Mouse (Mus musculus): ENCODE results near the gene Vmn1r227. TPM values are rescaled to one million over a fixed set of nuclear protein-coding genes. Genes with fewer than 3 reads are reported as not detected.

Gene Vmn1r227
- polyA plus RNA-seq (2012; rRNA removed): not detected in 2 replicates

GRCm38 (mm10) chr17:20729543-20729942, at the start of gene Vmn1r227:
Vmn1r227 (plus strand) TSS chr17:20729843.

GRCm38 (mm10) chr17:20682543-20682942, 47.1 kb upstream of the Vmn1r227 start, which contains the start of gene Vmn1r226:
Vmn1r226 (plus strand) TSS chr17:20682843.

GRCm38 (mm10) chr17:20786057-20786456, 56.4 kb downstream of the Vmn1r227 start, which contains the start of gene Vmn1r228:
Vmn1r228 (minus strand) TSS chr17:20786157.

Other genes with a start within 250 kb of the Vmn1r227 start
- gene Vmn2r108, start 248.5 kb upstream of the Vmn1r227 start, polyA plus RNA-seq (2012; rRNA removed): not detected in 2 replicates
- gene Vmn1r225, start 231.7 kb upstream of the Vmn1r227 start, polyA plus RNA-seq (2012; rRNA removed): not detected in 2 replicates
- not detected in 2 replicates for gene Vmn2r109, start 165.1 kb upstream of the Vmn1r227 start, polyA plus RNA-seq (2012; rRNA removed)
- gene Vmn2r110, start 133.4 kb upstream of the Vmn1r227 start, polyA plus RNA-seq (2012; rRNA removed): not detected in 2 replicates
- not detected in 2 replicates for gene Fpr-rs3, start 105.0 kb upstream of the Vmn1r227 start, polyA plus RNA-seq (2012; rRNA removed)
- gene Vmn1r226, start 47.0 kb upstream of the Vmn1r227 start, polyA plus RNA-seq (2012; rRNA removed): not detected in 2 replicates
- gene Vmn1r228, start 56.3 kb downstream of the Vmn1r227 start, polyA plus RNA-seq (2012; rRNA removed): not detected in 2 replicates
- gene Vmn1r229, start 81.7 kb downstream of the Vmn1r227 start, polyA plus RNA-seq (2012; rRNA removed): not detected in 2 replicates
- gene Vmn1r230, start 110.6 kb downstream of the Vmn1r227 start, polyA plus RNA-seq (2012; rRNA removed): not detected in 2 replicates
- gene Vmn1r231, start 175.2 kb downstream of the Vmn1r227 start, polyA plus RNA-seq (2012; rRNA removed): not detected in 2 replicates
- gene Vmn1r232, start 189.9 kb downstream of the Vmn1r227 start, polyA plus RNA-seq (2012; rRNA removed): not detected in 2 replicates
- gene Ppp2r1a, start 215.5 kb downstream of the Vmn1r227 start, polyA plus RNA-seq (2012; rRNA removed): 196 and 197 TPM in 2 replicates

All from colon, adult 2 months (tissue).